Mouse (Mus musculus): ENCODE measurements around the gene Gm45140. TPM values are rescaled to one million over a fixed set of nuclear protein-coding genes. Genes with fewer than 3 reads are reported as not detected.

Gene Gm45140
- polyA plus RNA-seq, 1 experiment from 2014 or later = 3.0 TPM

DNA sequence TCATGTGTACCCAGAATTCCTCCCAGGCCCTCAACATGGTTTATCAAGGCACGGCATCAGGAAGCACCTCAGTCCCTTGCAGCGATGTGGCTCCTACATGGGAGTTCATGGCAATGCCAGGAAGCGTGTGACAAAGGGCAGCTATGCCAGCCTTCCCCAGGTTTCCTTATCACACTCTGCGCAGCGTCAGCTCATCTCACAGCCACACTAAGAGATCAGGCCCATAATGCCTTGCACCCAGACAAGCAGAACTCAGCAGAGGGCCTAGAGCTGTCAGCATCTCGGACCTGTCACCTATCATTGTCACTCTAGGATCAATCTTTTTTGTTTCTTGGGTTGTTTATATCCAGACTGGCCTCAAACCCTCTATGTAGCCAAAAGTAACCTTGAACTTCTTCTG lies 36.0 kb downstream of the Gm45140 start:
- Histone ChIP-seq H3K4me3 (replicated peaks; ENCODE audit: low read length) (no peak overlapping the region), H3K4me1 (ENCODE audit: control insufficient read depth, insufficient read depth, low read length) (no peaks in the 10 kb centered on the region), H3K4me2 (ENCODE audit: low read depth, low read length) (no peak overlapping the region), H3K9ac (ENCODE audit: low read length) (no peak overlapping the region), H3K27ac (ENCODE audit: low read length) (no peak overlapping the region), H3K9me3 (replicated peaks; ENCODE audit: control insufficient read depth, low read length) (no peaks in the 10 kb centered on the region), H3K27me3 (ENCODE audit: control insufficient read depth, insufficient read depth, low read length) (no peaks in the 10 kb centered on the region), H3K36me3 (ENCODE audit: control insufficient read depth, insufficient read depth, low read length) (no peaks in the 10 kb centered on the region)
- no peak for ATAC-seq (ENCODE audit: insufficient read depth, low FRiP score)
- WGBS = 87% methylated on average over 6 of the region's 6 CpGs

DNA sequence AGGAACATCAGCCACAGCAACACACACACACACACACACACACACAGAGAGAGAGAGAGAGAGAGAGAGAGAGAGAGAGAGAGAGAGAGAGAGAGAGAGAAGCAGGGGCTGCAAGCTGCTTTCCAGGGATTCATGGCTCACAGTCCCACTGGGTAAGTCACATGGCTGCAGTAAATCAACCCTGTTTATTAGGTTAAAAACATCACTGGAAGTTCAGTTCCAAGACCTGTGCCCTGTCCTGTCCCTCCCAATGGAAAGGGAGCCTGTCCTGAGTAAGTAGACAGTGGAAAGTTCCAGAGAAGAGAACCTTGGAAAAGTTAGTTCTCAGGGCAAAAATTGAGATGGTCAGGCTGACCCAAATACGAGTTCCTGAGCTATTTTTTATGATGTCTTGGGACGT lies 38.3 kb downstream of the Gm45140 start:
- H3K4me3 ChIP-seq (replicated peaks; ENCODE audit: low read length) = no peak overlapping the region
- H3K9ac ChIP-seq (ENCODE audit: low read length) = no peak overlapping the region
- no peaks in the 10 kb centered on the region for H3K4me1 ChIP-seq (ENCODE audit: control insufficient read depth, insufficient read depth, low read length)
- H3K27ac ChIP-seq (ENCODE audit: low read length) = no peak overlapping the region
- H3K36me3 ChIP-seq (ENCODE audit: control insufficient read depth, insufficient read depth, low read length) = no peaks in the 10 kb centered on the region
- no peaks in the 10 kb centered on the region for H3K27me3 ChIP-seq (ENCODE audit: control insufficient read depth, insufficient read depth, low read length)
- H3K4me2 ChIP-seq (ENCODE audit: low read depth, low read length) = no peak overlapping the region
- WGBS = 27% methylated on average over 2 of the region's 2 CpGs
- ATAC-seq (ENCODE audit: insufficient read depth, low FRiP score) = no peak
- H3K9me3 ChIP-seq (replicated peaks; ENCODE audit: control insufficient read depth, low read length) = no peaks in the 10 kb centered on the region

- ATAC-seq (ENCODE audit: insufficient read depth, low FRiP score) = peak; percentile 47; the same call in 1 of the 2 replicates
Observed at GRCm38 (mm10) chr6:87796251-87796880, 39.2 kb downstream of the Gm45140 start.

GRCm38 (mm10) chr6:87795385-87796150 lies 40.0 kb downstream of the Gm45140 start:
- no peak for ATAC-seq (ENCODE audit: insufficient read depth, low FRiP score)
- H3K9ac ChIP-seq (ENCODE audit: low read length) = no peak overlapping the region
- H3K27ac ChIP-seq (ENCODE audit: low read length) = no peak overlapping the region
- no peaks in the 10 kb centered on the region for H3K27me3 ChIP-seq (ENCODE audit: control insufficient read depth, insufficient read depth, low read length)
- H3K4me1 ChIP-seq (ENCODE audit: control insufficient read depth, insufficient read depth, low read length) = peaks cover 7% of the 10 kb centered on the region; the same call in 1 of the 2 replicates
- WGBS = 82% methylated on average over 6 of the region's 6 CpGs
- H3K4me3 ChIP-seq (replicated peaks; ENCODE audit: low read length) = no peak overlapping the region
- no peak overlapping the region for H3K4me2 ChIP-seq (ENCODE audit: low read depth, low read length)
- H3K36me3 ChIP-seq (ENCODE audit: control insufficient read depth, insufficient read depth, low read length) = no peaks in the 10 kb centered on the region
- H3K9me3 ChIP-seq (replicated peaks; ENCODE audit: control insufficient read depth, low read length) = no peaks in the 10 kb centered on the region

More at GRCm38 (mm10) chr6:87796251-87796880, 39.2 kb downstream of the Gm45140 start:
- no peak overlapping the region for H3K9ac ChIP-seq (ENCODE audit: low read length)
- H3K27ac ChIP-seq (ENCODE audit: low read length) = no peak overlapping the region
- no peaks in the 10 kb centered on the region for H3K27me3 ChIP-seq (ENCODE audit: control insufficient read depth, insufficient read depth, low read length)
- WGBS = 84% methylated on average over 6 of the region's 6 CpGs
- no peaks in the 10 kb centered on the region for H3K4me1 ChIP-seq (ENCODE audit: control insufficient read depth, insufficient read depth, low read length)
- H3K9me3 ChIP-seq (replicated peaks; ENCODE audit: control insufficient read depth, low read length) = no peaks in the 10 kb centered on the region
- no peak overlapping the region for H3K4me3 ChIP-seq (replicated peaks; ENCODE audit: low read length)
- no peak overlapping the region for H3K4me2 ChIP-seq (ENCODE audit: low read depth, low read length)
- H3K36me3 ChIP-seq (ENCODE audit: control insufficient read depth, insufficient read depth, low read length) = no peaks in the 10 kb centered on the region

DNA sequence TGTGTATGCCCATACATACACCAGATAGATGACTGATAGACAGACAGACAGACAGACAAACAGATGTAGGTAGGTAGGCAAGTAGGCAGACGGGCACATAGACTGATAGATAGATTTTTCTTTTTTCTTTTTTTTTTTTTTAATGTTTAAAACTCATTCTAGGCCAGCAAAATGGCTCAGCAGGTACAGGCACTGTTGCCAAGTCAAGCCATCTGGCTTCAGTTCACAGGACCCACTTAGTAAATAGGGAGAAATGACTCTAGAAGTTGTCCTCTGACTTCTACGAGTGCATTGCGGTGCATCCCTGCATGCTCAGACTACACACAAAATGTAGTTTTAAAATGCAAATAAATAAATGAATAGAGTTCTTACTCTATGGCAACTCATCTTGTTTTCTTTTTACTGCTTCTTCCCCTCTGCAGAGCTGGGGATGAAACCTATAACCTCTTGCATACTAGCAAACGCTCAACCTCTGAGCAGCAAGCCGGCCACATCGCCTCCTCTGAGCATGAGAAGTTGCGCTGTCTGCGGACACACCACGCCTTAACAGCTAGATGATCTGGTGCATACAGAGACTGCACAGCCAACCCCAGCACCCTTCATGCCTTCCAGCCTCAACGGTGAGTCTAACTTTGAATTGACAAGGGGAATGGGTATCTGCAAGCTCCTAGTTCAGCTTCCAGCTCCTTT lies 41.6 kb downstream of the Gm45140 start:
- no peak for ATAC-seq (ENCODE audit: insufficient read depth, low FRiP score)
- peaks cover 18% of the 10 kb centered on the region for H3K4me1 ChIP-seq (ENCODE audit: control insufficient read depth, insufficient read depth, low read length)
- 93% methylated on average over 10 of the region's 10 CpGs for WGBS
- H3K36me3 ChIP-seq (ENCODE audit: control insufficient read depth, insufficient read depth, low read length) = no peaks in the 10 kb centered on the region
- no peak overlapping the region for H3K27ac ChIP-seq (ENCODE audit: low read length)
- H3K9ac ChIP-seq (ENCODE audit: low read length) = no peak overlapping the region
- no peaks in the 10 kb centered on the region for H3K9me3 ChIP-seq (replicated peaks; ENCODE audit: control insufficient read depth, low read length)
- H3K4me2 ChIP-seq (ENCODE audit: low read depth, low read length) = no peak overlapping the region
- no peaks in the 10 kb centered on the region for H3K27me3 ChIP-seq (ENCODE audit: control insufficient read depth, insufficient read depth, low read length)
- no peak overlapping the region for H3K4me3 ChIP-seq (replicated peaks; ENCODE audit: low read length)

DNA sequence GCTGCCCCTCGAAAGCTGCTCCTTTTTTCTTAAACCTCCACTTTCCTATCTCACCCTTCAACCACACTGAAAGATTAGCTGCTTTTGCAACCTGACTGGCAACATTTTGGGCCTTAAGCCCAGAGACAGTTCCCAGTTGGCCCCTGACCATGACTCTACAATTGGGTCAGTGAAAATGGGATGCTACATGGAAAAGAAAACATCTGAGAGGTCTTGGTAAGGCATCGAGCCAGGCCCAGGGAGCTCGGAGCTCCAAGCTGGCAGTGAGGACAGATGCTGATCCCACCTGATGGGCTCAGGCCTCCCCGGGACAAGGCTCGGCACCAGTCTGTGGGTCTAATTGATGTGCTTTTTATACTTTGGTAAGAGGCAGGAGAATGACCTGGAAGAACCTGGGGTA lies 43.8 kb downstream of the Gm45140 start:
- Histone ChIP-seq H3K27me3 (ENCODE audit: control insufficient read depth, insufficient read depth, low read length) (no peaks in the 10 kb centered on the region), H3K4me2 (ENCODE audit: low read depth, low read length) (no peak overlapping the region), H3K4me1 (ENCODE audit: control insufficient read depth, insufficient read depth, low read length) (peaks cover 18% of the 10 kb centered on the region), H3K27ac (ENCODE audit: low read length) (no peak overlapping the region), H3K9ac (ENCODE audit: low read length) (no peak overlapping the region), H3K4me3 (replicated peaks; ENCODE audit: low read length) (no peak overlapping the region), H3K9me3 (replicated peaks; ENCODE audit: control insufficient read depth, low read length) (no peaks in the 10 kb centered on the region), H3K36me3 (ENCODE audit: control insufficient read depth, insufficient read depth, low read length) (no peaks in the 10 kb centered on the region)
- no peak for ATAC-seq (ENCODE audit: insufficient read depth, low FRiP score)
- 90% methylated on average over 5 of the region's 5 CpGs for WGBS

GRCm38 (mm10) chr6:87790779-87791480 lies 44.7 kb downstream of the Gm45140 start:
- peak; percentile 69; the same call in 1 of the 2 replicates for ATAC-seq (ENCODE audit: insufficient read depth, low FRiP score)
- peak overlapping the region; percentile 81 for H3K27ac ChIP-seq (ENCODE audit: low read length)
- H3K9me3 ChIP-seq (replicated peaks; ENCODE audit: control insufficient read depth, low read length) = no peaks in the 10 kb centered on the region
- H3K9ac ChIP-seq (ENCODE audit: low read length) = peak overlapping the region; percentile 5; the same call in 1 of the 2 replicates
- H3K4me1 ChIP-seq (ENCODE audit: control insufficient read depth, insufficient read depth, low read length) = peaks cover 18% of the 10 kb centered on the region
- no peak overlapping the region for H3K4me3 ChIP-seq (replicated peaks; ENCODE audit: low read length)
- H3K4me2 ChIP-seq (ENCODE audit: low read depth, low read length) = no peak overlapping the region
- no peaks in the 10 kb centered on the region for H3K36me3 ChIP-seq (ENCODE audit: control insufficient read depth, insufficient read depth, low read length)
- H3K27me3 ChIP-seq (ENCODE audit: control insufficient read depth, insufficient read depth, low read length) = no peaks in the 10 kb centered on the region
- WGBS = 59% methylated on average over 7 of the region's 7 CpGs

- H3K27ac ChIP-seq (ENCODE audit: low read length) = peak overlapping the region; percentile 81
- peak overlapping the region; percentile 44 for H3K9ac ChIP-seq (ENCODE audit: low read length)
- no peaks in the 10 kb centered on the region for H3K27me3 ChIP-seq (ENCODE audit: control insufficient read depth, insufficient read depth, low read length)
- 79% methylated on average over 6 of the region's 6 CpGs for WGBS
- H3K36me3 ChIP-seq (ENCODE audit: control insufficient read depth, insufficient read depth, low read length) = no peaks in the 10 kb centered on the region
- H3K4me3 ChIP-seq (replicated peaks; ENCODE audit: low read length) = no peak overlapping the region
- no peaks in the 10 kb centered on the region for H3K9me3 ChIP-seq (replicated peaks; ENCODE audit: control insufficient read depth, low read length)
- no peak for ATAC-seq (ENCODE audit: insufficient read depth, low FRiP score)
- no peak overlapping the region for H3K4me2 ChIP-seq (ENCODE audit: low read depth, low read length)
- peaks cover 18% of the 10 kb centered on the region for H3K4me1 ChIP-seq (ENCODE audit: control insufficient read depth, insufficient read depth, low read length)
Observed at GRCm38 (mm10) chr6:87789791-87790190, 45.8 kb downstream of the Gm45140 start.
